Mouse (Mus musculus): ENCODE measurements around the gene Tectb. TPM values are rescaled to one million over a fixed set of nuclear protein-coding genes. Genes with fewer than 3 reads are reported as not detected.

The Tectb gene
- total and polyA plus RNA-seq, 3 experiments: not detected

DNA sequence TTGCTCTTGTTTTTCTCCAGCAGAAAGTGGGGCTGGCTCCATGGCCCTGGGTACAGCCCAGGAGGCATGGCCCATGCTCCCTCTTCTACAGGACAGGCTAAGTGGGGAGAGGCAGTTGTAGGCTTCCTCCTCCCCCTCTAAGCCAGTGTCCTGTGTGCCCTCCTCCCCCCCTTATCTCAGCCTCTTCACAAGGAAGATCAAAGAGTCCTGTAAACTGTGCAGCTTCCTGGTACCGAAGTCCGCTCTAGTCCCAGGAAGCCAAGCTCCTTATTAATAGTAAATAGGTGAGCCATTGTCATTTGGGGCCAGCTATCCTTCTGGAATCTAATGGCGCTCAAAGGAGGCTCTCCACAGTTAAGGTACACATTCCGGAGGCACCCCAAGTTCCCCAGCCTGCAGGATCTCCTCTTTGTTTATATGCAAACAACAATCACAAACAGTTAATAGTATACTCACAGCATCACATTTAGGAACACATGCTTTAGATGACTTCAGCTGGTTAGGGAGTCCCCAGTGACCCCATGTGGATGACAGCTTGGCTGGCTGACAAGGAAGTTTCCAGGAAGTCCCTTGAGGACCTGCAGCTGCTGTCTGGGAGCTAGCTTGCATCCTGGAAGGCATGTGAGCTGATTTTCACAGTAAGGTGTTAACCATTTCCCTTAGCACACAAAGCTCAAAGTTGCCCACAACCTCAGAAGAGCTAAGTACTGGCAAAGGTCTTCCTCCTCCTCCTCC is 43.7 kb upstream of the Tectb start:
- H3K4me1 ChIP-seq (ENCODE audit: control insufficient read depth in 1 of 2, insufficient read depth in 2 of 2, low read length in 2 of 2): no peaks in the 10 kb centered on the region
- no peaks in the 10 kb centered on the region for H3K36me3 ChIP-seq (ENCODE audit: control insufficient read depth in 1 of 2, insufficient read depth in 2 of 2, low read length in 2 of 2)
- no peak overlapping the region for H3K9ac ChIP-seq (ENCODE audit: control insufficient read depth, low read depth, low read length, poor library complexity, severe bottlenecking)
- no peaks in the 10 kb centered on the region for H3K79me2 ChIP-seq (ENCODE audit: control insufficient read depth, insufficient read depth, low read length, poor library complexity)
- H3K4me3 ChIP-seq (ENCODE audit: control insufficient read depth in 1 of 2, insufficient read depth in 1 of 2, low read depth in 2 of 2, low read length in 2 of 2): no peak overlapping the region
- H3K27ac ChIP-seq (ENCODE audit: control insufficient read depth, low read depth, low read length): no peak overlapping the region
- TF ChIP-seq MEF2A (IDR thresholded peaks at IDR 0.05; ENCODE audit: extremely low read depth, insufficient replicate concordance, low read depth, low read length, poor library complexity, severe bottlenecking) (no peak), GABPA (IDR thresholded peaks at IDR 0.05; ENCODE audit: low read depth, low read length) (no peak), MXI1 (IDR thresholded peaks at IDR 0.05; ENCODE audit: low read depth, low read length) (no peak), ELF1 (IDR thresholded peaks at IDR 0.05; ENCODE audit: low read depth, low read length) (no peak), SMC3 (IDR thresholded peaks at IDR 0.05; ENCODE audit: low read depth, low read length) (no peak), USF2 (IDR thresholded peaks at IDR 0.05; ENCODE audit: borderline replicate concordance in 1 of 2, insufficient read depth in 1 of 2, low read depth in 1 of 2, low read length in 2 of 2) (no peak), POLR2A (IDR thresholded peaks at IDR 0.05; ENCODE audit: control insufficient read depth in 1 of 2, insufficient read depth in 1 of 2, low read depth in 1 of 2, low read length in 2 of 2, poor library complexity in 1 of 2) (no peak), TAL1 (IDR thresholded peaks at IDR 0.05; ENCODE audit: low read length) (no peak), MYB (IDR thresholded peaks at IDR 0.05; ENCODE audit: low read depth, low read length) (no peak)
- H3K27me3 ChIP-seq (ENCODE audit: control insufficient read depth in 1 of 2, insufficient read depth in 2 of 2, low read length in 2 of 2): peaks cover 0 to 5% of the 10 kb centered on the region in 2 experiments; a peak in 2 of 4 replicates
- no peaks in the 10 kb centered on the region for H3K9me3 ChIP-seq (replicated peaks; ENCODE audit: insufficient read depth, low read length)
- DNase-seq (ENCODE audit: low read depth, low spot score): peak; percentile 9

DNA sequence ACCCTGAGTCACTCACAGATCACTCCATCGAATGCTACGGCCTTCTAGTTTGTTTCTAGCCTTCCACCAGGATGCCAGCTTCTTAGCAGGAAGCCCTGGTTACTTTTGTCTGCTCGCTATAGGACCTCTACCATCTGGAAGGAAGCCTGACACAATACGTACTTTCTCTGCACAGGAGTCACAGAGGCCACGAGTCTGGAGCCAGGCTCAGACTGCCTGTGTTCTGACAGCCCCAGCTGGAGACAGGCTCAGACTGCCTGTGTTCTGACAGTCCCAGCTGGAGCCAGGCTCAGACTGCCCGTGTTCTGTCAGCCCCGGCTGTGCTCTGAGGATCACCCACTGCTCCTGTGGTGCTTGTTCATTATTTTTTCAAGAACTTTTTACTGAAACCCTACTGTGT is 42.6 kb upstream of the Tectb start:
- Histone ChIP-seq H3K27me3 (ENCODE audit: control insufficient read depth in 1 of 2, insufficient read depth in 2 of 2, low read length in 2 of 2) (peaks cover under 1 to 6% of the 10 kb centered on the region in 2 experiments; a peak in 2 of 4 replicates), H3K9me3 (replicated peaks; ENCODE audit: insufficient read depth, low read length) (no peaks in the 10 kb centered on the region), H3K27ac (ENCODE audit: control insufficient read depth, low read depth, low read length) (no peak overlapping the region), H3K4me1 (ENCODE audit: control insufficient read depth in 1 of 2, insufficient read depth in 2 of 2, low read length in 2 of 2) (no peaks in the 10 kb centered on the region), H3K36me3 (ENCODE audit: control insufficient read depth in 1 of 2, insufficient read depth in 2 of 2, low read length in 2 of 2) (no peaks in the 10 kb centered on the region), H3K9ac (ENCODE audit: control insufficient read depth, low read depth, low read length, poor library complexity, severe bottlenecking) (no peak overlapping the region), H3K4me3 (ENCODE audit: control insufficient read depth in 1 of 2, insufficient read depth in 1 of 2, low read depth in 2 of 2, low read length in 2 of 2) (no peak overlapping the region), H3K79me2 (ENCODE audit: control insufficient read depth, insufficient read depth, low read length, poor library complexity) (no peaks in the 10 kb centered on the region)
- DNase-seq (ENCODE audit: low read depth, low spot score): no peak
- TF ChIP-seq MYB (IDR thresholded peaks at IDR 0.05; ENCODE audit: low read depth, low read length): no peak
- TF ChIP-seq ZNF384 (IDR thresholded peaks at IDR 0.05; ENCODE audit: low read depth, low read length): no peak

DNA sequence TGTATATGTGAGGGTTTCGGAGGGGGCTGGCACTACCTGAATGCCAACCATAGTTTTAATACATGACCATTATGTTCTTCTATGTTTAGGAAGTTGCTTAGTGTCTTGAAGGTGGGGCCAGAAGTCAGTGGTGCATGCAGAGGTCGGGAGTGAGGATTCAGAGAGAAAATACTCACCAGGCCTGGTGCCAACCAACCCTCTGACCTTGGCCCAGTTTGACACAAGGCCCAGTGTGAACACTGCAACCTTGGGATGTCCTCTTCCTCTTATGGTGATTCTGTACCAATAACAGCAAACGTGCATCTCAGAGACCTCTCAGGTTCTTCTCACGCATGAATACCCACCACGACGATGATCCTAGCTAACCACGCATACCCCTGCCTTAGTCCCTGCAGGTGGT is 42.0 kb upstream of the Tectb start:
- H3K4me1 ChIP-seq (ENCODE audit: control insufficient read depth in 1 of 2, insufficient read depth in 2 of 2, low read length in 2 of 2): no peaks in the 10 kb centered on the region
- no peaks in the 10 kb centered on the region for H3K36me3 ChIP-seq (ENCODE audit: control insufficient read depth in 1 of 2, insufficient read depth in 2 of 2, low read length in 2 of 2)
- no peak overlapping the region for H3K4me3 ChIP-seq (ENCODE audit: control insufficient read depth in 1 of 2, insufficient read depth in 1 of 2, low read depth in 2 of 2, low read length in 2 of 2)
- peaks cover 3 to 6% of the 10 kb centered on the region in 2 experiments; a peak in 2 of 4 replicates for H3K27me3 ChIP-seq (ENCODE audit: control insufficient read depth in 1 of 2, insufficient read depth in 2 of 2, low read length in 2 of 2)
- TF ChIP-seq E2F4 (IDR thresholded peaks at IDR 0.05; ENCODE audit: borderline replicate concordance, low read depth, low read length): no peak
- no peak for TF ChIP-seq POLR2A (IDR thresholded peaks at IDR 0.05; ENCODE audit: control insufficient read depth in 1 of 2, insufficient read depth in 1 of 2, low read depth in 1 of 2, low read length in 2 of 2, poor library complexity in 1 of 2)
- no peak for TF ChIP-seq MYB (IDR thresholded peaks at IDR 0.05; ENCODE audit: low read depth, low read length)
- no peak for TF ChIP-seq KAT2A (conservative IDR thresholded peaks at IDR 0.05; ENCODE audit: low read depth, low read length)
- H3K9ac ChIP-seq (ENCODE audit: control insufficient read depth, low read depth, low read length, poor library complexity, severe bottlenecking): no peak overlapping the region
- no peaks in the 10 kb centered on the region for H3K9me3 ChIP-seq (replicated peaks; ENCODE audit: insufficient read depth, low read length)
- H3K27ac ChIP-seq (ENCODE audit: control insufficient read depth, low read depth, low read length): no peak overlapping the region
- no peak for DNase-seq (ENCODE audit: low read depth, low spot score)
- H3K79me2 ChIP-seq (ENCODE audit: control insufficient read depth, insufficient read depth, low read length, poor library complexity): no peaks in the 10 kb centered on the region

All from MEL (cell line).